Mouse (Mus musculus) intestine, embryonic 16.5 days (tissue): ENCODE measurements at regions not wholly inside any gene's neighbourhood (a gene's known extent, or its start where the extent isn't known, plus 50 kb on each side); places are given as distances from the start of the nearest gene placed in this dataset.

Source experiments
- ATAC-seq: fragments of 200-750 bp; cut with Nextera tagmentation; 2 replicates; pipeline ENCODE4 v1.8.0; 2017; ENCODE audit warnings: moderate TSS enrichment, moderate library complexity
- H3K27ac ChIP-seq: fragments of 300-500 bp; sonication (generic); 2 replicates; pipeline ENCODE4 v1.5.1; 2014; ENCODE audit warnings: mild to moderate bottlenecking, low read length
- H3K27me3 ChIP-seq: fragments of 300-500 bp; sonication (generic); replicated peaks from 2 replicates; pipeline ENCODE4 v1.6.1; 2014; ENCODE audit warnings: low read length, control low read depth, mixed read lengths; ENCODE audit not compliant: control insufficient read depth, insufficient read depth
- H3K36me3 ChIP-seq: fragments of 300-500 bp; sonication (generic); 2 replicates; pipeline ENCODE4 v1.6.1; 2014; ENCODE audit warnings: low read length, control low read depth; ENCODE audit not compliant: control insufficient read depth, insufficient read depth
- H3K4me1 ChIP-seq: fragments of 300-500 bp; sonication (generic); 2 replicates; pipeline ENCODE4 v1.6.1; 2014; ENCODE audit warnings: low read length, control low read depth, mixed read lengths; ENCODE audit not compliant: control insufficient read depth, insufficient read depth
- H3K4me2 ChIP-seq: fragments of 300-500 bp; sonication (generic); 2 replicates; pipeline ENCODE4 v1.6.1; 2014; ENCODE audit warnings: low read depth, low read length, control low read depth
- H3K4me3 ChIP-seq: fragments of 300-500 bp; sonication (generic); 2 replicates; pipeline ENCODE4 v1.5.1; 2014; ENCODE audit warnings: mild to moderate bottlenecking, low read length
- H3K9ac ChIP-seq: fragments of 300-500 bp; sonication (generic); 2 replicates; pipeline ENCODE4 v1.6.1; 2014; ENCODE audit warnings: low read depth, low read length
- H3K9me3 ChIP-seq: fragments of 300-500 bp; sonication (generic); 2 replicates; pipeline ENCODE4 v1.6.1; 2016; ENCODE audit warnings: low read length, control low read depth; ENCODE audit not compliant: control insufficient read depth
- WGBS: fragments of 180-500 bp; shearing (Covaris S2); extraction: QIAGEN DNeasy Blood & Tissue Kit; methylation state at CpG from one replicate; pipeline ENCODE4 v1.1.7; 2014; 5-methylcytosine and 5-hydroxymethylcytosine counted together

DNA sequence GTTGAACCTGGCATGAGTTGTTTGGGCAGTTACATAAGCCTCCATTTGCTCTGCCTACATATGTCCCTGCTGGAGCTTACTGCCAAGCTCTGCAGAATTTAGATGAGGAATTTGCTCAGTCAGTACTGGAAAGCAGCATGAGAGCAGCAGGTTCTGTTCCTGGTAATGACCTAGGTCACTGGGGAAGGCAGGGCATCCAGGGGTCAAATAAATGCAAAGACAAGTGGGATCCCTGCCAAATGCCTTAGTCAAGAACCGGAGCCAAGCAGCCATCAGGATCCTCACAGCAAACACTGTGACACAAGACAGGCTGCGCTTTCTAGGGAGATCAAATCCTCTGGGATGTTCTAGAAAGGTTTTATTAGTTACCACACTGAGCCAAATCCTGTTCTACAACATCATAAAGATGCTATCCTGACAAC, 444.2 kb downstream of the Basp1 start:
- ATAC-seq, result peak; percentile 18; the same call in 1 of the 2 replicates
- H3K27ac ChIP-seq, result no peak overlapping the region
- no peak overlapping the region for H3K4me2 ChIP-seq
- H3K27me3 ChIP-seq, result no peaks in the 10 kb centered on the region
- no peaks in the 10 kb centered on the region for H3K9me3 ChIP-seq
- no peak overlapping the region for H3K9ac ChIP-seq
- H3K4me3 ChIP-seq, result no peak overlapping the region
- H3K36me3 ChIP-seq, result no peaks in the 10 kb centered on the region
- 35% methylated on average over 2 of the region's 2 CpGs for WGBS
- H3K4me1 ChIP-seq, result no peaks in the 10 kb centered on the region

- Histone ChIP-seq H3K9me3 (no peaks in the 10 kb centered on the region), H3K27me3 (no peaks in the 10 kb centered on the region), H3K4me1 (no peaks in the 10 kb centered on the region), H3K27ac (no peak overlapping the region), H3K36me3 (no peaks in the 10 kb centered on the region), H3K9ac (no peak overlapping the region), H3K4me3 (no peak overlapping the region), H3K4me2 (no peak overlapping the region)
- WGBS, result 91% methylated on average over 7 of the region's 7 CpGs
- no peak for ATAC-seq
Measured at GRCm38 (mm10) chr15:24968636-24969317, 444.8 kb downstream of the Basp1 start.

GRCm38 (mm10) chr15:24929742-24930141, 483.8 kb downstream of the Basp1 start:
- ATAC-seq, result no peak
- H3K27ac ChIP-seq, result no peak overlapping the region
- H3K4me3 ChIP-seq, result no peak overlapping the region
- H3K9me3 ChIP-seq, result no peaks in the 10 kb centered on the region
- H3K27me3 ChIP-seq, result no peaks in the 10 kb centered on the region
- no peaks in the 10 kb centered on the region for H3K4me1 ChIP-seq
- no peak overlapping the region for H3K4me2 ChIP-seq
- WGBS, result 77% methylated on average over 2 of the region's 2 CpGs
- H3K9ac ChIP-seq, result no peak overlapping the region
- no peaks in the 10 kb centered on the region for H3K36me3 ChIP-seq

- Histone ChIP-seq H3K9me3 (no peaks in the 10 kb centered on the region), H3K36me3 (no peaks in the 10 kb centered on the region), H3K4me3 (no peak overlapping the region), H3K27ac (no peak overlapping the region), H3K4me2 (no peak overlapping the region), H3K4me1 (no peaks in the 10 kb centered on the region), H3K9ac (no peak overlapping the region), H3K27me3 (no peaks in the 10 kb centered on the region)
- no peak for ATAC-seq
- 78% methylated on average over 1 of the region's 1 CpGs for WGBS
Measured at GRCm38 (mm10) chr15:24911866-24912265, 501.7 kb downstream of the Basp1 start.

GRCm38 (mm10) chr15:24911466-24911865, 502.1 kb downstream of the Basp1 start:
- ATAC-seq, result no peak
- Histone ChIP-seq H3K4me1 (no peaks in the 10 kb centered on the region), H3K4me2 (no peak overlapping the region), H3K36me3 (no peaks in the 10 kb centered on the region), H3K9ac (no peak overlapping the region), H3K27me3 (no peaks in the 10 kb centered on the region), H3K9me3 (no peaks in the 10 kb centered on the region), H3K4me3 (no peak overlapping the region), H3K27ac (no peak overlapping the region)
- WGBS, result 71% methylated on average over 1 of the region's 1 CpGs

- no peaks in the 10 kb centered on the region for H3K4me1 ChIP-seq
- ATAC-seq, result no peak
- no peak overlapping the region for H3K9ac ChIP-seq
- no peaks in the 10 kb centered on the region for H3K9me3 ChIP-seq
- no peak overlapping the region for H3K27ac ChIP-seq
- no peaks in the 10 kb centered on the region for H3K36me3 ChIP-seq
- no peaks in the 10 kb centered on the region for H3K27me3 ChIP-seq
- H3K4me3 ChIP-seq, result no peak overlapping the region
- 48% methylated on average over 4 of the region's 4 CpGs for WGBS
- H3K4me2 ChIP-seq, result no peak overlapping the region
Measured at GRCm38 (mm10) chr15:24906957-24907356, 506.6 kb downstream of the Basp1 start.

DNA sequence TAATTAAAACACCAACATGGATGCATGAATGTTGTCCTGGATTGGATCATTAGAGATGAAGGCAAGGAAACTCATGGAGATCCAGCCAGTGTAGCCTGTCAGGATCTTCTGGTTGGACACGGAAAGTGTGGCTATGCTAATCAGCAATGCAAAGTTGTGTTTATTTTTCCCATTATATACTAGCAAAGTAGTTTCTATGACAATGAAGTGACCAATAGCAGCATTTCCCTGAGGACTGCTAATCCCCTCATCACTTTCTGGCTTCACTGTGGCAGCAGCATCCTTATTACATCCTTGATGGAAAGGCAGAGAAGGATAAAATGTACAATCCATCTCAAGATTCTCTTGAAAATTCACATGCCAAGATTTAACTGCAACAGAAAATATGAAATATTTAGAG, 534.7 kb downstream of the Basp1 start:
- no peak overlapping the region for H3K4me3 ChIP-seq
- H3K4me2 ChIP-seq, result no peak overlapping the region
- no peaks in the 10 kb centered on the region for H3K27me3 ChIP-seq
- no peaks in the 10 kb centered on the region for H3K9me3 ChIP-seq
- no peaks in the 10 kb centered on the region for H3K4me1 ChIP-seq
- no peak overlapping the region for H3K27ac ChIP-seq
- 64% methylated on average over 1 of the region's 1 CpGs for WGBS
- H3K9ac ChIP-seq, result no peak overlapping the region
- no peak for ATAC-seq
- H3K36me3 ChIP-seq, result no peaks in the 10 kb centered on the region

DNA sequence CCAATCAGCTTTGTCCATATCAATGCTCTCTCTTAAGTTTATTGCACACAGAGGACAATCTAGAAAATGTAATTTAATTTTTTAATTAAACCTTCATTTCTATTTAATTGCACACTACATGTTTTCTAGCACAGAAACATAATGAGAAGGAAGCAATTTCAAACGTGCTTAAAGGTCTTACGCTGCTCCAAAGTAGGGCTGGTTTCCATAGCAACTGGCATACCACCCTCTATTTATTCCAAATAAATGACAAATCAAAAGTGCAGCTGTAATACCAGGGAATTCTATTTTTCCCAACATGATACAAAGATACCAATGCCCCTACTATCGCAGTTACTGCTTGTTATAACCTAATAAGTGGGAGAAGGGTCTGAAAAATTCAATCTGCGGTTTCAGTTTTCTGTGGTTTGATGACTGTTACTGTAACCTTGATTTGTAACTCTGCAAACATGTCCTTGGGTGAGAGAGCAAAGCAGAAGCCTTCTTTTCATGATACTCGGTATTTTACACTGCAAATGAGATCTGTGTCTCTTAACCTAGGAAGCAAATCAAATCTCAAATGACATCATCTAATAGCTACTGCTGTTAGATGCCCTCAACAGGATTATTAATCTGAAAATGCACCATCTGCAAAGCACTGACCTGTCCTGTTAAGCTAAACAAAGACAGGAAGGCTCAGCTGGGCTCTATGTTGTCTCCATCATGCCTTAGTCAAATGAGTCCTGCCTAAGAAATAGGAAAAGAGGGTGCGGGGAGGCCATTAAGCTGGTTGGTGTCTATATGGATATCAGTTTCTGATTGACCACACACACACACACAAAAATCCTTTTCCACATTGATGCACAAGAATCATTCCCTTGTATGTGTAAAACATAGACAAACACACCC, 535.6 kb downstream of the Basp1 start:
- no peak overlapping the region for H3K27ac ChIP-seq
- WGBS, result 48% methylated on average over 6 of the region's 6 CpGs
- no peaks in the 10 kb centered on the region for H3K36me3 ChIP-seq
- no peak for ATAC-seq
- no peak overlapping the region for H3K9ac ChIP-seq
- no peaks in the 10 kb centered on the region for H3K4me1 ChIP-seq
- no peak overlapping the region for H3K4me2 ChIP-seq
- H3K27me3 ChIP-seq, result no peaks in the 10 kb centered on the region
- H3K9me3 ChIP-seq, result no peaks in the 10 kb centered on the region
- no peak overlapping the region for H3K4me3 ChIP-seq

- Histone ChIP-seq H3K4me3 (no peak overlapping the region), H3K27ac (no peak overlapping the region), H3K4me2 (no peak overlapping the region), H3K36me3 (no peaks in the 10 kb centered on the region), H3K4me1 (no peaks in the 10 kb centered on the region), H3K27me3 (no peaks in the 10 kb centered on the region), H3K9me3 (no peaks in the 10 kb centered on the region), H3K9ac (no peak overlapping the region)
- no peak for ATAC-seq
- WGBS, result 79% methylated on average over 5 of the region's 5 CpGs
Measured at GRCm38 (mm10) chr15:24876157-24876731, 537.3 kb downstream of the Basp1 start.
